Mouse (Mus musculus) MN1 (cell line): Measurements from ENCODE around the gene Ctnna3.
A peak's percentile ranks its signal among the peaks of the same experiment; 100 is the strongest.
"Not testable (repeated sequence)": the region's sequence is repeated elsewhere in the genome, so short reads cannot be mapped to it uniquely, and the experiment has no call there.

Source experiments
- DNase-seq: peaks from one replicate; pipeline ENCODE4 v3.0.0-alpha.2; 2016; ENCODE audit warnings: low spot score

Gene Ctnna3

GRCm38 (mm10) chr10:63429785-63430305 lies at the start of gene Ctnna3:
Gene Ctnna3, plus strand, starts transcription at chr10:63430098.
- peak; percentile 95 for DNase-seq

DNA sequence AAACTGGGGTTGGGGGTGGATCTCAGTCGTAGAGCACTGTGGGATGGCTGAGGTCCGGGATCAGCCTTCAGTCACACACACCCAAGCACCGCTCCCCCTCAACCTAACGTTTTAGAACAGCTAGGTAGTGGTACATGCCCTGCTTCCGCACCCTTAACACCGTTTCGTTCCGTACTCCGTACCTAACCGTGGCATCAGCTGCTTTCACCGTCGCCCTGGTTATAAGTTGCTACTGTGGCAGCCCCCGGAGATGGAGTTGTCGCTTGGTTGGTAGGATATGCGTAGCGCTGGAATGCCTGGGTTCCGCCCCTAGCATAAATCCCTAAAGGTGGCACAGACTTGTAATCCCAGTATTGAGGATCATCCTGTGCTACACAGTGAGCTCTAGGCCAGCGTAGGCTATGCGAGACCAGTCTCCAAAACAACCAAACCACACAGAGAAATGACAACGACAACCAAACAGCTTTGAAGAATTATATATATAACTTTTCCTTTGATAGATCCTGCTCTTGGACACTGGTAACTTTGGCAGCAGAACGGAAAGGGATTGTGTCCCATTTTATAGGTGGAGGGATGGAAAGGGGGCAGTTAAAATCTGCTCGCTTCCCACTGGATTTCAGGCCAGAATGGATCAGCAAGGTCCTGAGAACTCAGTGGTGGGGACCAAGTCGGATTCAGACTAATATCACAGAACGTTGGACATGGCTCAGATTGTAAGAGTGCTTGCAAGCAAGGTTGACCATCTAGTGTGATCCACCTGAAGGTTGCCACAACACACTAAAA lies 48.2 kb upstream of the Ctnna3 start, which contains the start of gene Sirt1:
TSS of gene Sirt1 (minus strand) at position 207 of the 783 bp plus-strand sequence.
- peak; percentile 13 for DNase-seq

DNA sequence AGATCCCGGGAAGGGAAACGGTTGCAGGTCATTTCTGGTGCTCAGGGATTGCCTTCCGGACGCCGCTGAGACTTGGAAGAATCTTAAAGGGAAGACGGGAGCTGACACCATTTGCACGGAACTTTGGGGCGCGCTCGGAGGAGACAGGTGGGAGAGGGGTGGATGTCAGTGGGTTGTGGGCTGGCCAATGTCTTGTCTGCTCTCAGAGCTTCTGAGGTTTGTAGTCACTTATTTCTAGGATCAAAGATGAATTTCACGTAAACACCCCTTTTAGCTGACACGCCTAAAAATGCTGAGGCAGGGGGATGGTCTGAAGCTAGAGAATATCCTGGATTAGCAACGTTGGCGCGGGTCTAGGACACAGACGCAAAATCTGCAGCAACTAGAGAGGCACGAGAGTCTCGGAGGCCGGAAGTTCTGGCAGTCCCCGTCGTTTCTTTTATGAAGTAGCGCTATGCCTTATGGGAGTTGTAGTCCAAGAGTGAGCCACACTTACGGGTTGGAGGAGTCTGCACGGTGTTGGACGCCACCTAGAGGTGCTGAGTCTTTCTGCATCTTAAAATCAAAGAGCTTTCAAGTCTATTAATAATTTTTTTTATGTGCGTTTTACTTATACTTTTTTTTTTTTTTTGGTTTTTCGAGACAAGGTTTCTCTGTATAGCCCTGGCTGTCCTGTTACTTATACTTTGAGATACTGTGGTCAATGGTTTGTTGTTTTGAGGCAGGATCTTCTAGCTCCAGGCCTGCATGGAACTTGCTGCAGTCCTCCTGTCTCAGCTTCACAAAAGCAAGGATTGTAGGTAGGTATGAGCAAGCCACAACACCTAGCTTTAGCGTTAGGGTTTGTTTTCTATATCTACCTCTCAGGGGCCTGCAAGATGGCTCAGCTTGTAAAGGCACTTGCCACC lies 47.3 kb upstream of the Ctnna3 start, which contains the start of gene Dnajc12:
TSS of gene Dnajc12 (plus strand) at position 72 of the 908 bp plus-strand sequence.
- peak; percentile 97 for DNase-seq

GRCm38 (mm10) chr10:63385897-63386296 lies 44.0 kb upstream of the Ctnna3 start:
- not testable (repeated sequence) for DNase-seq

DNA sequence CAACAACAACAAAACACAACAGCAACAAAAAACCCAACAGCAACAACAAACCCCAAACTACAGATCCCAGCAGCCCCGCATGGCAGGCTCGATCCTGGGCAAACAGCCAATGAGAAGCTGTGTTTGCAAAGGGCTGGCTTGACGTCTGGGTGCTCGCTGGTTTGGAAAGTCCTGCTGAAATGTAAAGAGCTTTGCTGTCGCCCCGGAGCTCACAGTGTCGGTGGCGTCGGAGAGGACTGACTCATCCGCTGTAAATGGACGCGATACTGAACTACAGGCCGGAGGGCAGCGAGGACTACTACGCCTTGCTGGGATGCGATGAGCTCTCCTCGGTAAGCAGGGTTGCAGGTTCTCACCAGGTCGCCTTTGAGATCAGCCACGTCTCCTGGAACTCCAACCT lies 43.5 kb upstream of the Ctnna3 start:
- DNase-seq: peak; percentile 90

DNA sequence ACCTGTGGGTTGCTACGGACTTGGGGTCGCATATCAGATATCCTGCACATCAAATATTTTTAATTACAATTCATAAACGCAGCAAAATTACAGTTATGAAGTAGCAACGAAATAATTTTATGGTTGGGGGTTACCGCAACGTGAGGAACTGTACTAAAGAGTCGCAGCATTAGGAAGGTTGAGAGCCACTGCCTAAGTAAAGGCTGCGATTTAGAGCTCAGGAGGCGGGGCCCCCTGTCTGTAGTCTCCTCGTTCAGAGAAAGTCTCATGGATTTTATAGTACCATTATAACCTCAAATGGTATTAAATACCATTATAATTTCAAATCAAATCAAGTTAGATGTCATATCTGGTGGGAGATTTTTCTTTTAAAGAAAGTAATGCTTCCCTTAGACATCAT lies 42.9 kb upstream of the Ctnna3 start:
- peak; percentile 20 for DNase-seq

- DNase-seq: no peak
Measured at GRCm38 (mm10) chr10:63388948-63389347, 41.0 kb upstream of the Ctnna3 start.

- DNase-seq: no peak
Measured at GRCm38 (mm10) chr10:63396963-63397362, 32.9 kb upstream of the Ctnna3 start.

- DNase-seq: no peak
Measured at GRCm38 (mm10) chr10:63402731-63403504, 27.0 kb upstream of the Ctnna3 start.

- DNase-seq: no peak
Measured at GRCm38 (mm10) chr10:63403636-63404035, 26.3 kb upstream of the Ctnna3 start.

- DNase-seq: no peak
Measured at GRCm38 (mm10) chr10:63410162-63410956, 19.5 kb upstream of the Ctnna3 start.

GRCm38 (mm10) chr10:63411674-63412073 lies 18.2 kb upstream of the Ctnna3 start:
- DNase-seq: not testable (repeated sequence)

DNA sequence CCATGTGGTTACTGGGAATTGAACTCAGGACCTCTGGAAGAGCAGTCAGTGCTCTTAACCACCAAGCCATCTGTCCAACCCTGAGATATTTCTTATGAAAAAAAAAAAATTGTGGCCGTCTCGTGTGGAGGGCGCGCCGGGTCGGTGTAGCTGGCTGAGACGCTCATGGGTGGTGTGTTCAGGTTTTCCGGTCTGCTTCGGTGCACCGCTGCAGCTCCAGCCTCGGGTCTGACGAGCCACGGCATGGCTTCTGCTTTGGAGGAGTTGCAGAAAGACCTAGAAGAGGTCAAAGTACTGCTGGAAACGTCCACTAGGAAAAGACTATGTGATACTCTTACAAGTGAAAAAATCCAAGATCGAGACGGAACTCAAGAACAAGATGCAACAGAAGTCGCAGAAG lies 17.1 kb upstream of the Ctnna3 start:
- no peak for DNase-seq

GRCm38 (mm10) chr10:63415287-63415686 lies 14.6 kb upstream of the Ctnna3 start:
- no peak for DNase-seq

DNA sequence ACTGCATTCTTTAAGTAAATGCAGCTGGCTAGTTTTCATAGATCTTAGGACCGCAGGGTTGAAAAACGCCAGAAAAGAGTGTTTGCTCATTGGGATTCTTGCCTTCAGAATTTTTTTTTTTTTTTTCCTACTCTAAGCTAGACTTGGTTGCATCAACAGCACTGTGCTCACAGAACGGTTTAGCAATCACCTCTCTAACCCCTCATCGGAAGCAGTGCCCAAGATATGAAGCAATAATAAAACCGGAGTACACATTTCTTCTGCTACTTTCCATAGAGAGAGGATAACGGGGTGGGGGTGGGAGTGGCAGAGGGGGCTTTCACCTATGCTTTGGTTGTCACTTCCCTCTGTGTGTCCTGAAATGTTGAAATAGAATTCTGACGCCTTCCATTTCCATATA lies 14.0 kb upstream of the Ctnna3 start:
- DNase-seq: no peak

- no peak for DNase-seq
Measured at GRCm38 (mm10) chr10:63417061-63417460, 12.8 kb upstream of the Ctnna3 start.

DNA sequence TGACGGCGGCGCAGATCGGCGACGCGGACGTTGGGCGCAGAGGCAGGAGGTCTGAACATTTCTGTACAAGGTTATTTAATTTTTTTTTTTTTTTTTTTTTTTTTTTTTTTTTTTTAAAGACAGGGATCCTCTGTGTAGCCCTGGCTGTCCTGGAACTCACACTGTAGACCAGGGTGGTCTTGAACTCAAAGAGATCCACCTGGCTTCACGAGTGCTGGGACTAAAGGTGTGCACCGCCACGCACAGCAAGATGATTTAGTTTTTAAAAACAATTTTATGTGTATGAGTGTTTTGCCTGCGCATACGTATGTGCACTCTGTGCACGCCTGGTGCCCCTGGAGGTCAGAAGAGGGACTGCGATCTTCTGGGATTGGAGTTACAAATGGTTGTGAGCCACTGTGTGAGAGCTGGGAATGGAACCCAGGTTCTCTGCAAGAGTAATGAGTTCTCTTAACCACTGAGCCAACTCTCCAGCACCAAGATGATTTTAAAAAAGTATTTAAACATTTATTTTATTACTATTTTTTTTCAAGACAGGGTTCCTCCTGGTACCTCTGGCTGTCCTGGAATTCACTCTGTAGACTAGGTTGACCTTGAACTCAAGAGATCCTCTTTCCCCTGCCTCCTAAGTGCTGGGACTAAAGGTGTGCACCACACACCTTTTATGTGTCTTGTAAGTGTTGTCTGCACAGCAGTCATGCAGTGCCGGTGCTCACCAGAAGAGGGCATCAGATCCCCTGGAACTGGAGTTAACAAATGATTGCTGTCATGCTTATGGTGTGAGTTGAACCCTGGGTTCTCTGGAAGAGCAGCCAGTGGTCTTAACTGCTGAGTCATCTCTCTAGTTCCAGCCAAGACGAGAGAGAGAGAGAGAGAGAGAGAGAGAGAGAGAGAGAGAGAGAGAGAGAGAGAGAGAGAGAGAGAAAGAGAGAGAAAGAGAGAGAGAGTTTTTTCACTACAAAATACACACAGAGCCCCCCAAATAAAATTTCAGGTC lies 7.9 kb upstream of the Ctnna3 start, which contains the start of gene Gm7075:
TSS of gene Gm7075 (minus strand) at position 51 of the 997 bp plus-strand sequence.
- no peak for DNase-seq

DNA sequence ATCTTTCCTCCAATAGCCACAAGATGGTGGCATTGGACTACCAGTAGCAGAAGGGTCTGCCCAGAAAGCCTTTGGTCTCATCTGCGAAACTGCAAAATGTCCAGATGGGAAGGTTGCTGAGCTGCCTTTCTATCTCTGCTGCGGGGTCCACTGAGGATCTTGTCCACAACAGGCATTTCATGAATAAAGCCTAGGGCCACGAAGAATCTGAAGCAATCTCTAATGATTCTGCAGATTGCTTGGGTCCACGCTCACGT lies 7.2 kb upstream of the Ctnna3 start:
- no peak for DNase-seq

DNA sequence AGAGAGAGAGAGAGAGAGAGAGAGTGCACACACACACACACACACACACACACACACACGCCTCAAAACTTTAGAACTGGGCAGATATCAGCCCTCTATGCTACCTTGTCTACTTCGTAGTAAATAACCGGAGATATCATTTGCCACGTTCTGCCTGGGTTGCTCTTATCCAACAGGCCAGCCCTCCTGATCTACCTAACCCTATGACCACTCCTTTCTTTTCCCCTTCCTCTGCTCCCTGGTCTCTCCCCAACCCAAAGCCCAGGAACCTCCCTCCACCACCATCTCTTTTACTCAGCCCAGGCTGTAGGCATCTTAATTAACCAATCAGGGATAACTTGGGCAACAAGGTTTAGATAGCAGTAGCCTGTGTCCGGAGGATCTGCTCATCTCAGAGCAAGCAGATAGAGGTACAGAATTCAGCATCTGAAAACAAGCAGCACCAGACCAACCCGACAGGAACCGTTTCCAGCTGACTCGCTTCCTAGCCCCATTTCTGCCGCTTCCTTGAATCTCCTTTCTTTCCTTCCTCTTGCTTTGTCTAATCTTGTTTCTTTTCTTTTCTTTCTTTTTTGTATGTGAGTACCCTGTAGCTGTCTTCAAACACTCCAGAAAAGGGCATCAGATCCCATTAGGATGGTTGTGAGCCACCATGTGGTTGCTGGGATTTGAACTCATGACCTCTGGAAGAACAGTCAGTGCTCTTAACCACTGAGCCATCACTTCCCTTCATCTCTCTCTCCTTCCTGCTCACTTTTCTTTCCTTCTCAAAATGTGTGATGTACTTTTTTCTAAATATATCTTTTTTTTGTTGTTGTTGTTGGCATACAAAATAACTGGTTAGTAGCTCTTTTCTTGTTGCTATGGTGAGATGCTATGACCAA lies 6.1 kb upstream of the Ctnna3 start:
- no peak for DNase-seq
